Mouse (Mus musculus) heart, embryonic 16.5 days (tissue): Measurements from ENCODE around the gene Hist2h2bb. TPM values are rescaled to one million over a fixed set of nuclear protein-coding genes. Genes with fewer than 3 reads are reported as not detected.
A peak's percentile ranks its signal among the peaks of the same experiment; 100 is the strongest.
"Not testable (repeated sequence)": the region's sequence is repeated elsewhere in the genome, so short reads cannot be mapped to it uniquely, and the experiment has no call there.

Experiments used
- ATAC-seq: fragments of 200-750 bp; cut with Nextera tagmentation; replicated peaks from 2 replicates; pipeline ENCODE4 v1.8.0; 2017; ENCODE audit warnings: moderate number of reproducible peaks; ENCODE audit not compliant: insufficient read depth, low FRiP score; ENCODE audit errors: extremely low read depth
- H3K27ac ChIP-seq: fragments of 300-500 bp; sonication (generic); 2 replicates; pipeline ENCODE4 v1.5.1; 2014; ENCODE audit warnings: mild to moderate bottlenecking, low read length, control low read depth, moderate library complexity
- H3K27me3 ChIP-seq: fragments of 300-500 bp; sonication (generic); 2 replicates; pipeline ENCODE4 v1.6.1; 2014; ENCODE audit warnings: low read length, mixed read lengths; ENCODE audit not compliant: control insufficient read depth, insufficient read depth
- H3K36me3 ChIP-seq: fragments of 300-500 bp; sonication (generic); 2 replicates; pipeline ENCODE4 v1.6.1; 2014; ENCODE audit not compliant: control insufficient read depth, insufficient read depth
- H3K4me1 ChIP-seq: fragments of 300-500 bp; sonication (generic); 2 replicates; pipeline ENCODE4 v1.6.1; 2014; ENCODE audit warnings: low read length, mixed read lengths; ENCODE audit not compliant: control insufficient read depth, insufficient read depth
- H3K4me2 ChIP-seq: fragments of 300-500 bp; sonication (generic); 2 replicates; pipeline ENCODE4 v1.6.1; 2014; ENCODE audit warnings: low read depth, mild to moderate bottlenecking, control low read depth, low read length
- H3K4me3 ChIP-seq: fragments of 300-500 bp; sonication (generic); 2 replicates; pipeline ENCODE4 v1.5.1; 2014; ENCODE audit warnings: mild to moderate bottlenecking, control low read depth, low read length
- H3K9ac ChIP-seq: fragments of 300-500 bp; sonication (generic); 2 replicates; pipeline ENCODE4 v1.6.1; 2014; ENCODE audit warnings: low read length, control low read depth
- H3K9me3 ChIP-seq: fragments of 300-500 bp; sonication (generic); replicated peaks from 2 replicates; pipeline ENCODE4 v1.6.1; 2016; ENCODE audit warnings: low read length; ENCODE audit not compliant: control insufficient read depth
- WGBS: fragments of 180-500 bp; shearing (Covaris S2); extraction: QIAGEN DNeasy Blood & Tissue Kit; methylation state at CpG from one replicate; pipeline ENCODE4 v1.1.7; 2014; 5-methylcytosine and 5-hydroxymethylcytosine counted together
- polyA plus RNA-seq: library from polyadenylated mRNA; unstranded; fragments of >200 nt; fragmentation: Nextera tagmentation; extraction: Ambion mirVana; gene quantifications from 2 replicates; pipeline ENCODE4 v1.2.1, GENCODE M21; 2015

Hist2h2bb gene
- polyA plus RNA-seq, 1 experiment from 2014 or later, result 3.7 TPM

- ATAC-seq, result peak; percentile 90
- WGBS, result 0% methylated on average over 10 of the region's 68 CpGs
- Histone ChIP-seq H3K9ac (peak within 1 kb of the TSS; percentile 71), H3K27ac (peak within 1 kb of the TSS; percentile 77), H3K4me3 (peak within 1 kb of the TSS; percentile 56), H3K4me2 (peak within 1 kb of the TSS; percentile 64), H3K4me1 (peaks cover 17% of the 10 kb centered on the region)
- not testable (repeated sequence) for H3K27me3 ChIP-seq, H3K9me3 ChIP-seq, H3K36me3 ChIP-seq
Measured at GRCm38 (mm10) chr3:96238954-96239793, 30.4 kb upstream of the Hist2h2bb start, which contains the start of gene Hist2h3c2. Gene Hist2h3c2 (minus strand): TSS chr3:96239127.

- Histone ChIP-seq H3K4me1 (peaks cover 22% of the 10 kb centered on the region), H3K27ac (peak within 1 kb of the TSS; percentile 87)
- 4% methylated on average over 31 of the region's 85 CpGs for WGBS
Measured at GRCm38 (mm10) chr3:96239949-96240798, 29.4 kb upstream of the Hist2h2bb start, which contains the start of gene Hist2h2aa2. Gene Hist2h2aa2 (minus strand): TSS chr3:96240276.

GRCm38 (mm10) chr3:96240799-96241197, 28.8 kb upstream of the Hist2h2bb start:
- Histone ChIP-seq H3K4me3 (peak overlapping the region; percentile 12; the same call in 1 of the 2 replicates), H3K27ac (peak overlapping the region; percentile 87), H3K9ac (peak overlapping the region; percentile 71), H3K36me3 (no peaks in the 10 kb centered on the region), H3K9me3 (no peaks in the 10 kb centered on the region), H3K4me1 (peaks cover 22% of the 10 kb centered on the region), H3K4me2 (peak overlapping the region; percentile 57), H3K27me3 (no peaks in the 10 kb centered on the region)
- WGBS, result 79% methylated on average over 9 of the region's 9 CpGs
- no peak for ATAC-seq

More at GRCm38 (mm10) chr3:96239949-96240798, 29.4 kb upstream of the Hist2h2bb start, which contains the start of gene Hist2h2aa2:
- not testable (repeated sequence) for H3K36me3 ChIP-seq, H3K9me3 ChIP-seq, H3K27me3 ChIP-seq
- ATAC-seq, result peak; percentile 76
- peak within 1 kb of the TSS; percentile 71 for H3K9ac ChIP-seq
- H3K4me3 ChIP-seq, result peak within 1 kb of the TSS; percentile 40
- peak within 1 kb of the TSS; percentile 57 for H3K4me2 ChIP-seq

- Histone ChIP-seq H3K4me1 (peaks cover 25% of the 10 kb centered on the region), H3K9me3 (no peaks in the 10 kb centered on the region), H3K27me3 (no peaks in the 10 kb centered on the region), H3K9ac (peak overlapping the region; percentile 82), H3K4me3 (peak overlapping the region; percentile 57), H3K36me3 (no peaks in the 10 kb centered on the region), H3K27ac (peak overlapping the region; percentile 97), H3K4me2 (peak overlapping the region; percentile 69)
- no peak for ATAC-seq
- 75% methylated on average over 7 of the region's 7 CpGs for WGBS
Measured at GRCm38 (mm10) chr3:96243921-96244572, 25.5 kb upstream of the Hist2h2bb start.

- Histone ChIP-seq H3K27ac (peak within 1 kb of the TSS; percentile 97), H3K9ac (peak within 1 kb of the TSS; percentile 82), H3K4me2 (peak within 1 kb of the TSS; percentile 69), H3K4me3 (peak within 1 kb of the TSS; percentile 57), H3K4me1 (peaks cover 26% of the 10 kb centered on the region)
- ATAC-seq, result peak; percentile 83
- H3K27me3 ChIP-seq, H3K36me3 ChIP-seq, H3K9me3 ChIP-seq: not testable (repeated sequence)
- whole genome bisulfite sequencing, result 0% methylated on average over 20 of the region's 88 CpGs
Measured at GRCm38 (mm10) chr3:96245003-96245886, 24.3 kb upstream of the Hist2h2bb start, which contains the start of gene Hist2h2aa1. Gene Hist2h2aa1 (plus strand): TSS chr3:96245497.

GRCm38 (mm10) chr3:96246018-96246417, 23.5 kb upstream of the Hist2h2bb start:
- H3K27me3 ChIP-seq, ATAC-seq, H3K36me3 ChIP-seq, H3K4me2 ChIP-seq, H3K9ac ChIP-seq, H3K9me3 ChIP-seq: not testable (repeated sequence)
- WGBS, result 0% methylated on average over 10 of the region's 21 CpGs
- Histone ChIP-seq H3K4me1 (peaks cover 24% of the 10 kb centered on the region), H3K4me3 (peak overlapping the region; percentile 43), H3K27ac (peak overlapping the region; percentile 80)

- peak within 1 kb of the TSS; percentile 74 for H3K9ac ChIP-seq
- WGBS, result 0% methylated on average over 13 of the region's 47 CpGs
- not testable (repeated sequence) for H3K36me3 ChIP-seq, H3K27me3 ChIP-seq, H3K9me3 ChIP-seq
- H3K27ac ChIP-seq, result peak within 1 kb of the TSS; percentile 80
- peak within 1 kb of the TSS; percentile 53 for H3K4me3 ChIP-seq
- H3K4me1 ChIP-seq, result peaks cover 24% of the 10 kb centered on the region
- peak; percentile 90 for ATAC-seq
- H3K4me2 ChIP-seq, result peak within 1 kb of the TSS; percentile 63
Measured at GRCm38 (mm10) chr3:96246427-96246856, 23.1 kb upstream of the Hist2h2bb start, which contains the start of gene Hist2h3c1. Gene Hist2h3c1 (plus strand): TSS chr3:96246685.
